Mouse (Mus musculus): ENCODE data around the gene Meis2.

Gene Meis2

GRCm38 (mm10) chr2:115893113-115893512 lies 172.5 kb downstream of the Meis2 start:
- no peak for DNase-seq

- DNase-seq: no peak
Observed at GRCm38 (mm10) chr2:115890715-115891114, 174.9 kb downstream of the Meis2 start.

- no peak for DNase-seq
Observed at GRCm38 (mm10) chr2:115890030-115890429, 175.6 kb downstream of the Meis2 start.

- DNase-seq: no peak
Observed at GRCm38 (mm10) chr2:115889212-115889611, 176.4 kb downstream of the Meis2 start.

- DNase-seq: peak; percentile 30
Observed at GRCm38 (mm10) chr2:115888336-115889077, 177.1 kb downstream of the Meis2 start.

- DNase-seq: no peak
Observed at GRCm38 (mm10) chr2:115887631-115888030, 178.0 kb downstream of the Meis2 start.

GRCm38 (mm10) chr2:115884184-115884583 lies 181.5 kb downstream of the Meis2 start:
- DNase-seq: no peak

- DNase-seq: no peak
Observed at GRCm38 (mm10) chr2:115883520-115883919, 182.1 kb downstream of the Meis2 start.

GRCm38 (mm10) chr2:115875802-115876531 lies 189.7 kb downstream of the Meis2 start:
- peak; percentile 33 for DNase-seq

GRCm38 (mm10) chr2:115872851-115873250 lies 192.8 kb downstream of the Meis2 start:
- peak; percentile 53 for DNase-seq

GRCm38 (mm10) chr2:115869966-115870365 lies 195.7 kb downstream of the Meis2 start:
- DNase-seq: no peak

- peak; percentile 69 for DNase-seq
Observed at GRCm38 (mm10) chr2:115860600-115861347, 204.9 kb downstream of the Meis2 start.

GRCm38 (mm10) chr2:115860141-115860480 lies 205.5 kb downstream of the Meis2 start:
- DNase-seq: peak; percentile 70

GRCm38 (mm10) chr2:115859371-115860140 lies 206.1 kb downstream of the Meis2 start:
- peak; percentile 55 for DNase-seq

GRCm38 (mm10) chr2:115858927-115859326 lies 206.7 kb downstream of the Meis2 start:
- DNase-seq: no peak

- DNase-seq: no peak
Observed at GRCm38 (mm10) chr2:115858246-115858645, 207.4 kb downstream of the Meis2 start.

GRCm38 (mm10) chr2:115857123-115858080 lies 208.2 kb downstream of the Meis2 start:
- no peak for DNase-seq

- no peak for DNase-seq
Observed at GRCm38 (mm10) chr2:115856401-115857073, 209.1 kb downstream of the Meis2 start.

- DNase-seq: peak; percentile 92
Observed at GRCm38 (mm10) chr2:115855511-115856400, 209.9 kb downstream of the Meis2 start.

GRCm38 (mm10) chr2:115854828-115855311 lies 210.8 kb downstream of the Meis2 start:
- DNase-seq: peak; percentile 24
